Mouse (Mus musculus) right cerebral cortex, postnatal 4 days (tissue): Measurements from ENCODE around the gene Rasgef1b.

Experiments
- DNase-seq: peaks from one replicate; pipeline ENCODE4 v3.0.0-alpha.2; 2022

Gene Rasgef1b

DNA sequence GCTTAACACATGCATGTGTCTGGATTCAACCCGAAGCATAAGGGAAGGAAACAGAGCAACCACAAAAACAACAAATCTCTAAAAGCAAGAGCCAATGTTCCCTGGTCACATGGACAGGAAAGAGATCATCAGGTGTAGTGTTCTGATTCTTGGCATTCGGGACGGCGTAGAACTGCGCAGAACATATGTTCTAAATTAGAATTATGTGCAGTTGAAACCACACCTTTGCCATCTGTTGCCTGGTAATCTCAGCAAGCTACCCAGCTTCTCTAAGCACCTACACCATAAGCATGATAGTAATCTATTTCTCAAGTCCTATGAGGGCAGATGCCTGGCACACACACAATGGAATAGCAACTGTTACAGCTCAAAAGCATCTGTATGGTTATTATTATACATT is 27.1 kb downstream of the Rasgef1b start:
- DNase-seq: no peak

DNA sequence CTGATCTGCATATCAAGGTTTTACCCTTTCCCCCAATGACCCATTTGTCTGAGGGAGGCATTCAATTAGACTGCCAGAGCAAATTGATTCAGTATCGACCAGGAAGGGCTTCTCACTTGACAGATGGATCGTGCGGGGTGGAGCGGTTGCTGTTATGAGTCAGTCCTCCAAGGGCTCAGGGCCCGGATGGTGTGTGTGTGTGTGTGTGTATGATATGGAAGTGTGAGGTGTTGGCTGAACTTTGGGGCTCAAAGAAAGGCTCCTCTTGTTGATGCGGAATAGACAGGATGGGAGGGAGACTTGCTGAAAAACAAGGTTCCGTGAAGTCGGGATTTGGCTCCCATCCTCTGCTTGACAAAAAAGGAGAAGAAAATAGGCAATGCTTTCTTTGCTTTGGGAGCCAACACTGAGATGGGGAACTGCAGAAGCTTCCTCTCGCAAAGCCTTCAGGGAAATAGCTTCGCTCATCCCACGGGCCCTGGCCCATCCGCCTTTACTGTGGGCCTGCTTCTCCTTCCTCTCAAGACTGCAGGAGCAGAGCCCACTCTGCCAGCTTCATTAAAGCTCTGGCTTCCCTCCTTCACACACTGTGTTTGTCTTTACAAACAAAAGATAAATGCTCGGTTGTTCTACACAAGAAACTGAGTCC is 34.0 kb downstream of the Rasgef1b start:
- DNase-seq: no peak

DNA sequence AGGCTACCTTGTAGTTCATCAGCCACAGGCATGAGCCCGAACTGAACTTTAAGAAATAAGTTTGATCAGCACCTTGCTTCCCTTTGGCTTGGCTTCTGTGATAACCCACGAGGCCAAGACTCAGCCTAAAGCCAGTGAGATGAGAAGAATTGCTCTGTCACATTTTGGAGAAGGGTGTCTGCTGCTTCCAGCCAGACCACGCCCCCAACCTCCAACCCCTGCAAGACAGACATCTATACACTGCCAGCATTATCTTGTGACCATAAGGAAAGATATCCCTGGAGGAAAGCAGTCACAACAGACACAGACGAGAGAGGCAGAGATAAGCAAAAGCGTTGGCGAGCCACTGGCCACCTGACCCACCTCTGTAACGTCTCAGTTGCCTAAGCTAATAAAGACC is 39.0 kb downstream of the Rasgef1b start:
- no peak for DNase-seq

DNA sequence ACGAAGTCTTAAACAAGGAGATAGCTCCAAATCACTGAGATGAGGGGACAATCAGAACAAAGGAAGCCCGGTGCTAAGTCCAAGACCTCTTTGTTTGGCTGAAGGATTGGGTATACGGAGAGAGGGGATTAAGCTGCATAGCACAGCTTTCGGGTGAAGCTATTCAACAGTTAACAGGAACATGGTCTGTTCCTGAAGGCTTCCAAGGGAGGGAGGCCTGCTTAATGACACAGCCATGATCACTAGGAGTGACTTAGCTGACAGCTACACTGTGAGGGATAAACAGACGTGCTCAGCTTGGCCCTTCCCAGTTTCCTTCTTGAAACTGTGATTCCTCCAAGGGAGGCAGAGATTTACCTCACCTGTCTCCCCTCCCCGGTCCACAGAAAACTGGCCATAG is 41.0 kb downstream of the Rasgef1b start:
- DNase-seq: no peak

DNA sequence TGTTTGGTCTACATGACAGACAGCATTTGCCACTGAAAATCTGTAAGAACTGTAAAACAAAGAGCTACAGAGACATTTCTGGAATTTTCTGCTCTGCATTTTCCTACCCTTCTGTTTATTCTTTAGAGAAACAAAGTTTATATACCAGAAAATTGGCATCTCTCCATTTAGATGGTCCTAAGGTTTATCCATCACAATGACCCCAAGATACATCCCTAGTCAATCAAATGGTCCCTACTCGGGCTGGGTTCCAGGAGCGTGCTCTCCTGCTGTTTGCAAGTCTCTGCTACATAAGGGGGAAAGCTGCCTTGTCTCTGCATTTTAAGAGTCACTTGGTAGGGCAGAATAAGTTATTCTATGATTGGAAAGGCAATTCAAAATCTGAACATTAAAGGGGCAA is 44.8 kb downstream of the Rasgef1b start:
- no peak for DNase-seq

DNA sequence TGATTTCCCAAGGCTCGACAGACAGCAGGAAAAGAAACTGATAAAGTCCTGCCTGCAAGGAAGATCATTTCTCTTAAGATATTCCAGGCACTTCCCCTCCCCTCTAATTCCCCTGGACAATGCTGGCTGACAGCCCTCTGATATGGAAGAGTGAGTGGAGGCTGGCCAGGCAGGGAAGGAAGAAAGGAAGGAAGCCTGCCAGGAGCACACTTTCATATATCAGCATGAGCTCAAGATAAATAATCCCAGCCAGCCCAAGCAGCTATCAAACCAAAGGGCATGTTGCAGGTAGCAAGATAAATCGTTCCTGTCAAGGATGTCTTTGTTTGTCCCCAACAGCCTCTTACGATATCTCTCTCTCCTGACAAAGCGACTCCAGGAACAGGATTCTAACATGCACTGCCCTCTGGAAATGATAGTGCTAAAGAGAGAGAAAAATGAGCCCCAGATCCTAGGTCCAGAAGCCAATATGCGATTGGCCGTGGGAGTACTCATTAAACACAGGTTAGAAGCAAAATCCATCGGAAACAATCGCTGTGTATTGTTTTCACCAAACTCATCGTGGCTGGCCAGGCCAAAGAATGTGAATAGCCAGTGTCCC is 58.8 kb downstream of the Rasgef1b start:
- DNase-seq: no peak

DNA sequence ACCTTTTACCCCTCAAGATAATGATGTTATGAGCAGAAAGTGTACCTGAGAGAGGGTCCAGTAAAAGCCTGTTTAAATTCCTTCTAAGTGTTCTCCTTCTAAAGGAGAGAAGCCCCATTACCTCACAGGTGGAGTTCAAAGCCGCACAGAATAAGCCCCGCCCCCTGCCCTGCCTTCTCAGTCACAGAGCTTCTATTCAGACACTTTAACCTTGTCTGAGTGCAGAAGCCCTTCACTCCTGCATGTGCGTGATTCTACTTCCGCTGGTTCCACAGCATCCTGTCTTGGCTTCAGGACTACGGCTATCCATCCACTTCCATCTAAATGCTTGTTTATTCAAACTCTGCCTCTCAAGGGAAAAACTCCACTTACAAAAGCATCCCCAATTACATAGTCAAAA is 72.8 kb downstream of the Rasgef1b start:
- no peak for DNase-seq

DNA sequence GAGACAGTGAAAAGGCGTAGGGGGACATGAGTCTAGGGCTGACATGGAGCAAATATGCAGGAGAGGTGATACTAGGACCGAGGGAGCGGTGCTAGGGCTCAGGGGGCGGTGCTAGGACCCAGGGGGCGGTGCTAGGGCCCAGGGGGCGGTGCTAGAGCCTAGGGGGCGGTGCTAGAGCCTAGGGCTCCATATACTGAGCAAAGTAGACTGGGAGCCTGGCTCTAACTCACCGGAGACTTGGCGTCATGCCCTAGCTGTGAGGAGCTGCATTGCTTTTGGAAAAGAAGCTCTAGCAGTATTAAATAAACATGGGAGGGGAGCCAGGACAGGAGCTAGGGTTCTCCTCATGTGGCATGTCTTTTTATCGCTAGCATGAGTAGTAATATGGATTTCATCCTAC is 75.9 kb downstream of the Rasgef1b start:
- DNase-seq: peak; percentile 23

DNA sequence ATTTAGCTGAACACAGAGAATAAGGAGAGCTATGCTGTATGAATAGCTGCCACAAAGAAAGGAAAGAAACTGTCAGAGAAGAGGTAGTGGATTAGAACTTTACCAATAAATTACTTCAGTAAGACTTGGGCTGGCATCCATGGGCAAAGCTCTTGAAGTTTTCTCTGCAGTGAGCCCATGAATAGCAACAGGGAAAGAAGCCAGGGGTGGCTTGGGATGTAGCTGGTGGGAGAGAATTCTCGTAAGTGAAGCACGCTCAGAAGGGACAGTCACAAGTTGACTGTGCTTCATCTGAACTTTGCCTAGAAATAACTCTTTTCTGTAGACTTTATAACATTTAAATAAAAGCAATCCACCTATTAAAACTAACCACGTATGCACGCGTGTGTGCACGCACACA is 87.5 kb downstream of the Rasgef1b start:
- DNase-seq: no peak

DNA sequence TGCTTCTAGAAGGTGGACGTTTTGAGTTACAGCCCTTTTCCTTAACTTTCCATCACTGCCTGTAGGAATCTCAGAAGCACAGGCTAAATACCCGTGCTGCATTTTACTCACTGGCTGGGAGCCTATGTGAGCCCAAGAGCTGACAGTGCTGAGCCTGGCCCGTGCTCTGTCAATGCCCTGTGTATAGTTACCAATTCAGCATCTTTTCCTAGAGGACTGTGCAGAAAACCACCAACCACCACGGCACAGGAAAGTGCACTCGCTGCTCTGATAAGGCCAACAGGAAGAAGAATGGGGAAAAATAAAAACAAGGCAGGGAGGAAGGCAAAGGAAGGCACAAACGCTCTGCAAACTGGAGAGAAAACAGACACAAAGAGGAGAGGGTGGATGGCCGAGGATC is 92.3 kb downstream of the Rasgef1b start:
- no peak for DNase-seq

DNA sequence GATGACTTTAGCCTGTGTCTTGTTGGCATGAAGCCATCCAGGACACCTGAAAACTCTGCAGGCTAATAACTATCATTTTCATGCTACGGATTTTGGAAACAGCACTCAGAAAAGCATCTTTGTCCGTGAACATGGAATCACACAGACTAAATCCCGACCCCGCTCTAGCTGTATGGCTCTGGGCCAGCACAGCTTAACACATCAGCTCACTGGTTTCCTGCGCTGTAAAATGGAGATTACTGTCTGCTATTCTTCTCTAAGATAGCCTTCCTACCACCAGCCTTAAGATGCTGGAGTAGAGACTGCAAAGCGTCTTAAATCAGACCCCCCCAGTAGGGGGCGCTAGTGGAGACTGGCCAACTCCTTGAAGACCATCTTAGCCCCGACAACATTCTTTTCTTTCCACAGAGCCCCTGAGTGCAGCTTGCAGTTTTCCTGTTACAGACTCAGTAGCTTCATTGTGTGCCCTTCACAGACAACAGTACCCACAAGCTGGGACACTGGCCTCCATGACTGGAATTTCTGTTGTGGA is 94.8 kb downstream of the Rasgef1b start:
- DNase-seq: no peak

DNA sequence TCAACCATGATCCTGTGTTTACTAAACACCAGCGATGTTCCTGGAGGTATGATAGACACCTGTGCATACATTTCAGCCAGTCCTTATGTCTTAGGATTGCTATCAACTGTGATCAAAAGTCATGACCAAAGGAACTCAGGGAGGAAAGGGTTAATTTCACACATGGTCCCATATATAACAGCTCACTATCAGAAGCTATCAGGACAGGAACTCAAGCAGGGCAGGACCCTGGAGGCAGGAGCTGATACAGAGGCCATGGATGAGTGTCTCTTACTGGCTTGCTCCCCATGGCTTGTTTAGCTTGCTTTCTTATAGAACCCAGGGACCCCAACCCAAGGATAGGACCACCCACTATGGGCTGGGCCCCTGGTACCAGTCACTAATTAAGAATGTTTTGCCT is 95.3 kb downstream of the Rasgef1b start:
- DNase-seq: no peak

DNA sequence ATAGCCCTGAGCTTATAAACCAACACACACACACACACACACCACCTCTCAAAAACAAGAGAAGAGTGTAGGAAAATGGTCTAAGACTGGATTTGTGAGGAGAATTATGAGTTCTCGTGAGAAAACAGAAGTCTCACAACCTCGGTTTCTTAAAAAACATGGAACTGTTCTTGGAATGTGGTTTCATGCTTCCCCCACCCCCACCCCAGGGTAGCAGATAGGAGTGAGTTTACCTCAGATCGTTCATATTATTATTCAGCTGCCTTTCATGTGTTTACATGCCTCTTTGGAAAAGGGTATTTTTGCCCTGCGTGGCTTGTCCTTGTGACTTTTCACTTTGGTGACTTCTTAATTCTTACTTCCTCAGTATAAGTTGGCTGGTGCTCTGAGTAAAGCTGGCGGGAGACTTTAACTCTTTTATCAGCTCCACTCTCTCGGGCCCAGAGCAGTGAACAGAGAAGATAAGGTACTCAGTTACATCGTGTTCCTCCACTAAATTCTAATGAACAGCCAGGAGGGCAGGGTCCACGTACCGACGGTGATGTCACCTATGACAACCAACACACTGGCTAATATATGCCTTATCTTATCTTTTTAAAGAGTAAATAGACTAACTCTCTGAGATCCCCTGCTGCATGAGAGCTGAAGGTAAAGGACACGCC is 96.1 kb downstream of the Rasgef1b start:
- DNase-seq: no peak

DNA sequence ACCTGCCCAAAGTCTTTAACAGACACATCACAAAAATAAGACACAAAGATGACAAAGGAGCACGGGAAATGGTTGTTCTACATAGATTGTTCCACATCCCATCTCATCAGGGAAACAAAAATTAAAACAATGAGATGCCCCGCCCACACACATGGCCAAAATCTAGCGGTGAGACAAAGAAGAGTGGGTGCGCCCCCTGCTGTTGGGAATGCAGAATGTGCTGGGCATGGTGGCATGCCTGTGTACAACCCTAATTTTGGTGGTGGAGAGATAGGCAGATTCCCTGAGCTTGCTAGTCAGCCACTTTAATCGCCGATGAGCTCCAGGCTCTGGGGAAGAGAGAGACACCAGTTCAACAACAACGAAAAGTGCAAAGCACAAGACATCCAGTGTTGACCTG is 98.8 kb downstream of the Rasgef1b start:
- peak; percentile 29 for DNase-seq

DNA sequence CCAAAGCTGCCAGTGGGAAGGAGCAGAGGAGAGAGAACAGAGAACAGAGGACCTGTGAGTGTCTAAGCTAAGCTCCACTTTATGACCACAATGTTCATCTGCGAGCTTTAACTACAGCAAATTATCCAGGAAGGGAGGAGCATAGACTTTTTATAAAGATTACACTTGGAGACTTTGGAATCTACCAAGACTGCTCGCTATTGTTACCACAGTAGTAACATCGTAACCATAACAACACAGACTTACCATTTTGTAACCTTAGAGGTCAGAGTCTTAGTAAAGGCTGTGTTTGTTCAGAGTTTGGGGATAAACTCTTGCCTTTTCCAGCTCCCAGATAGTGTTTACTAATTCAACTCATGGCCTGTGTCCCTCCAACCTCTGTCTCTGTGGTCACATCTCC is 103.3 kb downstream of the Rasgef1b start:
- no peak for DNase-seq

DNA sequence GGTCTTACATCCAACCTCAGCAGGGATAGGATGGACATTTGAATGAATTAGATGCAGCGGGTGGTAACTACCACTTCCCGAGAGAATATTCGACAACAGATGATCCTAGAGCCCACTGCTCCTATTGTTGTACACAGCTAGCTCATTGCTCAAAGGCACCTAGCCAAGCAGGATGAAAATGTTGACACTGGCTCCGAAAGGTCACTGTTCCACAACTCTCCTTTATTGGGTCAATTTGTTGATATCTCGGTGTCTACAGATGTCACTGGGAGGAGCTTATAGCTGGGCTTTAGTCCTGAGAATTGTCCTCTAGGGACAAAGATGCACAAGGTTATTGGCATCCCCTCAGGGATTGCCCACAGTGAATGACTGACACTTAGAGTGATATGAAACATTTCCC is 108.1 kb downstream of the Rasgef1b start:
- DNase-seq: no peak

DNA sequence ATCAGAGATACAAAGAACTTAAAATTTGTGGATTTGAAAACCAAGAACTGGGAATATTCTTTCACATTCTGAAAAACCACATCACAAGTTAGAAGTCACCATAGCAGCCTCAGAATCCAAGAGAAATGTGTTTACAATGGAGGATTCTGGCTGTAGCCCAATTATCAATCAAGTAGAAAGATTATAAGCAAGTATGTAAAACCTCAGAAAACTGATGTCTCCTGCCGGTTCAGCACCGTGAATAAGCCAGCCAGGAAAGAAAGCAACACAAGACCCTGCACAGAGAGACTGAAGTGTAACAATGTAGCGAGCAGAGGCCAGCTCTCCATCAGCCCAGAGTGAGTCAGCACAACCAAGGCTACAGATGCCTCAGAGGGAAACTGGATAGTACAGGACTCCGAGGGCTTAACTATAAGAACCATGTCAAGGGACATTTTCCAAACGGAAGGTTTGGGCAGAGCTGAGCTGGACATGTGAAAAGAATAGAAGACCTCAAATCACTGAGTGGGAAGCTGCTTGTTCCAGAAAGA is 111.5 kb downstream of the Rasgef1b start:
- no peak for DNase-seq

DNA sequence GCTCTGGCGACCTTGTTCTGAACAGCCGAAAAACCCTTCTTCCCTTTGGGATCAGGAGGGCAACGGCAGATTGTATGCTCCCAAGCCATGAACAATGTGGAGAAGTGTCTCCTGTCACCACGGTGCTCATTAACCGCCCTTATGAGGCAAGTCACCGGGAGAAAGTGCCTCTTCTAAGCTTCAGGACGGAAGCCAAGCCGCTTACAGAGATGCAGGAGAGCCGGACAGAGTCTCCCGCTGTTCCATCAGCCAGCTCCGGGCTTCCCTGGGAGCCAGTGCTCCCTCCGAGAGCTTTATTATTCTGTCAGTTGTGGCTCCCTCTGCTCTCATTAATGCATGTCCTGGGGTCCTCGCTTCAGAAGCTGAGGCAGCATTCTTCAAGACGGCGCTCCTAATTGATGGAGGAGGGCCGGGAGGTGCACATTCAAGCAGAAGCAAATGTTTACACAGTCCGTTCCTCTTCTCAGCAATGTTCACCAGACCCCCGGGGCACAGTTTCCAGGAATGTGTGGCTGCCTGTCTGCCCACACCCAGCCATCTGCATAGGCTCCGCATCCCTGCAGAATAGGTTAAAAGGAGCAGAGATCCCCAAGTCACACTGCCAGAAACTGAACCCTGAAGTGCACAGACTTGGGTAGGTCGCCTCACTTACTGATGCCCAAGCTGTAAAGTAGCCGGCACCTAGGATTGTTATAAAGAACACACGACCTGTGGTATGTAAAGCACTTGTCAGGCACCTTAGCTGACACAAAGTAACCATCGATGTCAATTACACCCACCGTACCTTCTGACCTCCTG is 115.3 kb downstream of the Rasgef1b start:
- peak; percentile 27 for DNase-seq

DNA sequence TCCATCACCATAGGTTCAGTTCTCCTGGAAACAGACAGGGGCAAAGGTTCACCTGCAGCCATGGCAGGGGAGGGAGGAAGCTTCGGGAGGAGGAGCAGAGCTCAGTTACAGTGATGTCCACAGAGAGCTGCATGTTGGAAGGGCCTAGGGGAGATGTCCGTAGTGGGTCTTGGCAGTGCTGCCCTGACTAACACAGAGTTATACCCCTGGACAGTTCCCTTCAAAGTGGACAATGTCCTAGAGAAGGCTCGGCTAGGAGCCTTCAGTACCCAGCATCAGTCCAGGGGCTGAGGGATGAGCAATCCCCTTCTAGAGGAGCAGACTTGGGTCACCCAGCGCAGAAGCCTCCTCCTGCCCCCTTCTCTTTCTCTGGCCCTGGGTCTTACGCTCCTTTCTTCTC is 121.3 kb downstream of the Rasgef1b start:
- no peak for DNase-seq

DNA sequence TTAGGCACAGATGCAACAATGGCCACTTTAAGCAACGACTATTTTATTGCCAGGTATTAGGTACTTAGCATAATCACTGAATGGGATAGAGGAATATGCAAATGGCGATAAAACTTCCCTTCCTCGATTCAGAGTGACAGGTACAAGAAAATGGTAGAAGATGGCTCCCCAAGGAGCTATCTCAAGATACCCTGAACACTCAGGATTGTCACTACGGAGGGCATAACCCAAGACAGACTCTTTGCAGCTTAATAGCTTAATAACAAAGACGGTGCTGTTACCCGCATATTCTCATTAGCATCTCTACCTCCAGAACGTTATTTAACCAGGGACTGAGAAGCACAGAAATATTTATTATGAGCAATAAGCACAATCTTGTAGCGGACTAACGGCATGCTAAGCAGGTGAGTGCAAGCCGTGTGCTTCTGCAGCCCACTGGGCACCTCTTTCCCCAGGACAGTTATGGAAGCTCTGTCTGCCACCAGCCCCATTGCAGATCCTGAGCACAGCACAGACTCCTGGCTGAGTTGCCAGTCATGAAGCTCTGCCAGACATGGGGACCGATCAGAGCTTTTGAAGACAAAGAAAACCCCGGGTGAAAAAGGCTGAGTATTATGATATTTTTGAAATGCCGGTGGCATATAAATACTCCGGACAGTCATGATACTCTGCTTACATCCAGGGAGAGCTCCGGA is 122.6 kb downstream of the Rasgef1b start:
- no peak for DNase-seq

DNA sequence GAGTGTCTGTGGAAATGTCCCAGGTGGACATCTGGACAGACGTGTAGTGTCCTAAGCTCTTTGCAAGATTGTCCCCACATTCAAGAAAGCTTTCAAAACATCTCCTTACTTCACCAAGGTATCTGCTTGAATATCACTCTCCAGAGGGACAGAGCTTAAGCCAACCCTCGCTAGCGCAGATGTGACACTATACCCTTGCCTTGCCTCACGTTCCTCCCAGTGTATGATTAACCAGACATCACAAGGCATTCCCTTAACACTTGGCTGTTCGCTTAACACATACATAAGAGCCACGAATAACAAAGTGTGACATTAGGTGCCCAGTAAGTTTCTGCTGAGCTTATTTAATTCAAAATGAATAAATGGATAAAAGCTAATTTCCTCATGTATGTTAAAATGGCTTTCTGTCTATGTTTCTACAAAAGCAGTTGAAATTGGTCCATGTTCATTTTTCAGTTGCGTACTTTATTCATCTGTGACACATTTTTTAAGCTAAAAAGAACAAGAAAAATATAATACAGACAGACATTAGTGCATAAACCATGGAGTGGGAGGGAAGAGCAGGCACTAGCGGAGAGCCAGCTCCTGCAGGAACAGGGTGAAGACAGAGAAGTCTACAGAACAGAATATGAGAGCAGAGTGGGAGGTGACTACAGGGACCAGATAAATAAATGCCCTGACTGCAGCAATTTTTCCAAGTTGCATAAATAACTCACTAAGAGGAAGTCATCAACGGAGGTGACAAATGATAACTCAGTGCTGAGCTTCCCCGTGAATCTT is 126.4 kb downstream of the Rasgef1b start:
- no peak for DNase-seq

DNA sequence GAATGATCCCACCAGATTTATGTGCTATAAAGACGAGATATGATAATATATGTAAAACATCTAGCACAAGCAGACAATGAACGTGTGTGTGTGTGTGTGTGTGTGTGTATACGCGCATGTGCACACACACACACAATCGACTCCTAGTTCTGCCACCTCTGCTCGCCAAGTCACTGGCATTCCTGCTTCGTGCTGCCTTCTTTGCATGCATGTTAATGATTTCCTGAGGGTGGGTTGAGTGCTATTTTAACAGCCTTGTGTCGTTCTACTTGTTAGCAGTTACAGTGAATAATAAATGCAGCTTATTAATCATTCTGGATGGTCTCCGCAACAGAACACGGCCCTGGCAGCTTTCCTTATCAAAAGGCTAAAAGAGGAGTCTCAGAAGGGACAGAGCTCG is 129.5 kb downstream of the Rasgef1b start:
- no peak for DNase-seq
